Mouse (Mus musculus) spleen, adult 2 months (tissue): ENCODE results near the gene Pdk2.

Experiments
- CTCF ChIP-seq: fragments of 200-500 bp; IDR thresholded peaks from 2 replicates; pipeline ENCODE4 v1.5.1; 2011; ENCODE audit warnings: mild to moderate bottlenecking, inconsistent platforms; ENCODE audit not compliant: insufficient read depth, insufficient read length, insufficient replicate concordance; ENCODE audit errors: extremely low read depth
- POLR2A ChIP-seq: fragments of 200-500 bp; IDR thresholded peaks from 2 replicates; pipeline ENCODE4 v1.6.1; 2011; ENCODE audit warnings: low read depth, low read length, inconsistent platforms

GRCm38 (mm10) chr11:95043060-95043459 lies 1.9 kb upstream of the Pdk2 start:
- no peak for TF ChIP-seq CTCF
- TF ChIP-seq POLR2A: no peak
